Mouse (Mus musculus) lung, adult 2 months (tissue): ENCODE results near the gene Erp29.

ENCODE experiments used
- CTCF ChIP-seq: fragments of 200-500 bp; IDR thresholded peaks from 2 replicates; pipeline ENCODE4 v1.5.1; 2011; ENCODE audit warnings: mild to moderate bottlenecking, low read length, control low read depth; ENCODE audit not compliant: insufficient read depth
- POLR2A ChIP-seq: fragments of 200-500 bp; IDR thresholded peaks from 2 replicates; pipeline ENCODE4 v1.6.1; 2011; ENCODE audit warnings: low read depth, mild to moderate bottlenecking, control low read depth, low read length, borderline replicate concordance; ENCODE audit errors: extremely low read depth

- TF ChIP-seq POLR2A (no peak), CTCF (no peak)
These were observed 29.0 kb downstream of the Erp29 start for GRCm38 (mm10) chr5:121423297-121423696.
